Mouse (Mus musculus): Measurements from ENCODE around the gene Sectm1b.
"Not testable (repeated sequence)": the region's sequence is repeated elsewhere in the genome, so short reads cannot be mapped to it uniquely, and the experiment has no call there.

The Sectm1b gene

DNA sequence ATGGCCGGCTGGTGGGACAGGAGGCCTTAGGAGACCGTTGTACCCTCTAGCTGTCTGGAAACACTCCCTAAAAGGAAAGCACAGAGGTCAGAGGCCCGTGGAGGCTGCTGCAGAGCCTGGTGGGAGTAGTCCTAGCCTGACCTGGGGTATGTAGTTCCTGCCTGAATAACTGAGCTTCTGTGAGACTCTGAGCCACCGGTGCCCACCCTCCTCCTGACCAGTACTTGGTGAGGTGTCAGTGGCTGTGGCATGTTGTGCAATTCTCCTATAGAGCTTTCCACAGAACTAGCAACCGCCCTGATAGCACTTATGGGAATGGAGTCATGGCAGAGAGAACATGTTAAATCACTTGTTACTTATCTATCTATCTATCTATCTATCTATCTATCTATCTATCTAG lies 12.3 kb upstream of the Sectm1b start:
- no peak for DNase-seq (ENCODE audit: extremely low read depth, insufficient read length, low spot score)

DNA sequence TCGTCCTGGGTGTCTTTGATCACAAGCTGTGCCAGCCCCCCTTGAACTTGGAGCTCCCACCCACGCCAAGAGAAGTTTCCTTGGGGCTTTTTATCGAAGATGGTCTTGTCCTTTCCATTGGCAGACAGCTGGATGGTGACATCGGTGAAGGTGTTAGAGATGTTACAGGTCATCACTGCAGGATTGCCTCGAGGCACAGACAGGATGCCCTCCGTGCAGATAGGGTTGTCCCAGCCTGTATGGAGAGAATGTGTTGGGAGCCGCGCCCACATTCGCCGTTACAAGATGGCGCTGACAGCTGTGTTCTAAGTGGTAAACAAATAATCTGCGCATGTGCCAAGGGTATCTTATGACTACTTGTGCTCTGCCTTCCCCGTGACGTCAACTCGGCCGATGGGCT lies 6.3 kb upstream of the Sectm1b start:
- not testable (repeated sequence) for DNase-seq (ENCODE audit: extremely low read depth, insufficient read length, low spot score)

DNA sequence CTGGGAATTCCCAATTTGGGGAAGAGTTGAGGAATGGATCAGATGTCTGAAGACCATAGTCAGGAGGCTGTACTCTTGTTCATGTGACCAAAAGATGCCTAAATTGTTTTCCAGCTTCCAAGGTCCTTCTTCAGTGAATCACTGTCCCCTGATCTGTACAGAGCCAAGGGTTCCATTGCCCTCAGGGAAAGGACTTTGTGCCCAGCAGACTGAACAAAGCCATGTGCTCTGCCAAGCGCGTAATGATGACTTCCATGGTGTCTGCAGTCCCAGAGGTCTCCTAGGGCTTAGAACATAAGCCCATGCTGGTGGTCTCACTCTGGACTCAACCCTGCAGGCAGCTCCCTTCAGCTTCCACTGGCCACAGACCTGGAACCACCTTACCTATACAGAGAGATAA lies 4.5 kb upstream of the Sectm1b start:
- no peak for DNase-seq (ENCODE audit: extremely low read depth, insufficient read length, low spot score)

DNA sequence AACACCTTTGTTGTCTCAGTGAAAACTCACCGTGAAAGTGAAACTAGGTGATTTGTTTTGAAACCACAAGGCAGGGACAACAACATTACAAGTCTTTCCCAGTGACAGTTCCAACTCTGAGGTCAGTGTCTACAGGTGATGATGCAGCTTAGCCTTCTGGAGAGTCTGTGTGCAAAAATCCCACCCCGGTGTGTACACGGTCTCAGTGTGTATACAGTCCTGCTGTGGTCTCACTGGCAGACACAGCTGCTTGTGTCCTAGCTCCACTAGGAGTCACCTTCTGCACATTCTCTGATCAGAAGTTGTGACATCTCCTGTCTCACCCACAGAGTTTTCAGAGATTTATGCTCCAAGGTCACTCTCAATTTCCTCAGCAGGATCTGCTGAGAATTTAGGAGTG lies 828 bp upstream of the Sectm1b start:
- no peak for DNase-seq (ENCODE audit: extremely low read depth, insufficient read length, low spot score)

DNA sequence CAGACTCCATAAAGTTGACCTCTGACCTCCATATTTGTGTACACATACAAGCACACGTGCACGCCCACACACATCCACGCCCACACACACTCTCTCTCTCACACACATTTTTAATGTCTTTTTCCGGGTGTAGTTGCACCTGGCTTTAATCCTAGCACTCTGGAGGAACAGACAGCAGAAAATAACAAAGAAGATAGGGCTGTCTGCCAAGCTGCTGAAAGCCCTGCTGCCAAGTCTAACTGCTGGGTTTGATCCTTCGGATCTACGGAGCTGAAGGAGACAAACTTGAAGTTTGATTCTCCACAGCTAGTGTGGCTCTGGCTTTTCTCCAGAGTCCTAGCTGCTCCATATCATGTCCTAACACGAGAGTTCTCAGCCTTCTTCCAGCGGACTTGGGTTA lies 1.8 kb downstream of the Sectm1b start:
- DNase-seq (ENCODE audit: extremely low read depth, insufficient read length, low spot score) = no peak

DNA sequence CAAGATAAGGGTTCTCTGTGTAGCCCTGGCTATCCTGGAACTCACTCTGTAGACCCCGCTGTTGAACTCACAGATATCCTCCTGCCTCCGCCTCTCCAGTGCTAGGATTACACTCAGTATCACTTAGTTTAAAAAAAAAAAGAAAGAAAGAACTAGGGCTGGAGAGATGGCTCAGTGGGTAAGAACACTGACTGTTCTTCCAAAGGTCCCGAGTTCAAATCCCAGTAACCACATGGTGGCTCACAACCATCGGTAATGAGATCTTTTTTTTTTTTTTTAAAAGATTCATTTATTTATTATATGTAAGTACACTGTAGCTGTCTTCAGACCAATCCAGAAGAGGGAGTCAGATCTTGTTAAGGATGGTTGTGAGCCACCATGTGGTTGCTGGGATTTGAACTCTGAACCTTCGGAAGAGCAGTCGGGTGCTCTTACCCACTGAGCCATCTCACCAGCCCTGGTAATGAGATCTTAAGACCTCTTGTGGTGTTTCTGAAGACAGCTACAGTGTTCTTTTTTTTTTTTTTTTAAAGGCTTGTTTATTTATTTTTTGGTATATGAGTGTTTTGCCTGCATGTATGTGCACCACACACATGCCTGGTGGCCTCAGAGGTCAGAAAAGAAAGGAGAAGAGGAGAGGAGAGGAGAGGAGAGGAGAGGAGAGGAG lies 2.8 kb downstream of the Sectm1b start:
- DNase-seq (ENCODE audit: extremely low read depth, insufficient read length, low spot score) = not testable (repeated sequence)

DNA sequence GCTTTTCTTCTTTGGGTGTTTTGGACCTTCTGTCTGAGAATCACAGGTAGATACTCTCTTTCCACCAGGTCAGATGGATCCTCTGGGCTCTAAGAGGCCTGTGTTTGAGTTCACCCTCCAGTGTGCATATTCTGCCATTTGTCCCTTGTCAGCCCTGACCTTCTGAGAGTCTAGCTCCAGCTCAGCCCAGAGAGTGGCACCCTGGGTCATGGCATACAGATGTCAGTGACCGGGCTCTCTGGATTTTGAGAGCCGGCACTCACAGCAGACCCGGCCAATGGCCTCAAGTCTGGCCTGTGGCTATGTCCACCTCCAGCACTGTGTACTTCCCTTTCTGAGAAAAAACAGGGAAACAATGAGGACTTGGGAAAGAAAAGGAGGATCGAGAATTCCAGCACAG lies 3.9 kb downstream of the Sectm1b start:
- no peak for DNase-seq (ENCODE audit: extremely low read depth, insufficient read length, low spot score)

DNA sequence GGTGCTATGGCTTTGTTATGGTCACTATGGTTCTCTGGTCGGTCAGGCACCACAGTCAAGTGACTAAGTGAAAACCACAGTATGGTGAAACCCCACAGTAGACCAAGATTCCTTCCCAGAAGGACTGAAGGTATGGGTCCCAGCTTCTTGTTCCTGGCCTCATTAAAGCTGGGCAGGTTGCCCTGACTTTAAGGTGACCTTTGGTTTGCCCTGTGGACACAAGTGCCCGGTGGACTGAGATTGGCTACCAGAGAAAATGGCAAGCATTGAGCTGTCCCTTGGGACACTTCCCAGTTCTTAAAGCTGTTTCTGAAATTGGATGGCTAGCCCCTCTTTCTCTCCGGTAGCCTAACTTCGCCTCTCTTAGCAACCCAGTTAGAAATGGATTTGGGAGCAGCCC lies 4.4 kb downstream of the Sectm1b start:
- no peak for DNase-seq (ENCODE audit: extremely low read depth, insufficient read length, low spot score)

DNA sequence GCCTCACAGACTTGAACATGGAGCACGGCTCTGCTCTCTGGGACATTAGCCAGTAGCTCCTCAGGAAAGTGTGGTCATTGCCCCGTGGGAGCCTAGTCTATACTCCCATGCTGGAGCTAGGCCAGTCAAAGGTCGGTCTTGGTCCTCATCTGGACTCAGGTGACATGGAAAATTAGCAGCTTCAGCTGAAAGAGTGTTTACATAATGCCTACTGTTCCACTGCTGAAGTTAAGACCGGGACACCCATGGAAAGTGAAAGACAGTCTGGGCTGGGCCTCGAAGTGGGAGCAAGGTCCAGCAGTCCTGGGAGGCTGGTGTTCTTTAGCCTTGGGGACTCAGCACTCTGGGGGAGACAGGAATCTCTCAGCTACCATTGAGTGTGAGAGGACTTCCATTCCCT lies 5.2 kb downstream of the Sectm1b start:
- DNase-seq (ENCODE audit: extremely low read depth, insufficient read length, low spot score) = no peak

DNA sequence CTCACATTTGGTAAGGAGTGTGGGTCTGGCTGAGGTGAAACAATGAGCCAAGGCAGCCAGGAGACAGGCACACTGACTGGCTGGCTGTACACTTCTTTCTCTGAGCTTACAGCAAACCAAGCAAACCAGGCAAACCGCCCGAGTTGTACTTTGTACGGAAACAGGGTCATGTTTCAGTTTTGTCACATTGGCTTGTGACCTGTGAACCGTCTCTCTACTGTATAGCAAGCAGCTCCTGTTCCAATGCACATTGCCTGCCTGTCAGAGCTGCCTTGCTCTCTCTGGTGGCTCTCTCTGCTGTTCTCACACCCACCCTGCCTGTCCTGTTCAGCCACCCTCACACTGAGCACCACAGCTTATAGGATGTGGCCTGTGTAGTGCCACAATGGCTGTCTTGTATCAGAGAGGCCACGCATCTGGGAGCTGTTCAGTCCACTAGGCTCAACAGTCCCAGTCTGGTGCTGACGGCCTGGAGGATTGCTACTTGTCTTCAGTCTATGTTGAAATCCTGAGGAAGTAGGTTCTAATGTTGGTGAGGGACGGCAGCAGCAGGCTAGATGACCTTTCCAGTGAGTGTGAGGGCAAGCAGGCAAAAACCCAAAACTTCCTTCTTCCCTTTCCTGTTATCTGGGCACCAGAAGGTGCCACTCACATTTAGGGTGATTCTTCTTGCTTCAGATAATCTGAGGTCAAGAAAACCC lies 6.7 kb downstream of the Sectm1b start:
- DNase-seq (ENCODE audit: extremely low read depth, insufficient read length, low spot score) = no peak

DNA sequence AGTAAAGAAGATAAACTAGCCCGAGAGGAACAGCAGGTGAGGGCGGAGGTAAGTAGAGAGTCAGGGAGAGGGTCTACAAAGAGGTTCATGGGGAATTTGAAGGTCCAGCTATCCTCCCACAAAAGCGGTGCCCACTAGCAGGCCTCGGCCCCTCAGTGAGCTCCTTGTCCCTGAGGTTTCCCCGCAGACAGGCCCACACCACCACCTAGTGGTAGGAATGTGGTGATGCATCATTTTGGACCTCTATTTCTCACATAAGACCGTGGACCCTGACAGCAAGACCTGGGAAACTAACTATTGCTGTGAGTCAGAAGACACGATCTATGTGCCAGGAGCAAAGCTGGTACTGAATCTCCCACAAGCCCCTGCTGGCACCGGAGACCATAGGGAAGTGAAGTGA lies 9.8 kb downstream of the Sectm1b start:
- DNase-seq (ENCODE audit: extremely low read depth, insufficient read length, low spot score) = peak; percentile 62

DNA sequence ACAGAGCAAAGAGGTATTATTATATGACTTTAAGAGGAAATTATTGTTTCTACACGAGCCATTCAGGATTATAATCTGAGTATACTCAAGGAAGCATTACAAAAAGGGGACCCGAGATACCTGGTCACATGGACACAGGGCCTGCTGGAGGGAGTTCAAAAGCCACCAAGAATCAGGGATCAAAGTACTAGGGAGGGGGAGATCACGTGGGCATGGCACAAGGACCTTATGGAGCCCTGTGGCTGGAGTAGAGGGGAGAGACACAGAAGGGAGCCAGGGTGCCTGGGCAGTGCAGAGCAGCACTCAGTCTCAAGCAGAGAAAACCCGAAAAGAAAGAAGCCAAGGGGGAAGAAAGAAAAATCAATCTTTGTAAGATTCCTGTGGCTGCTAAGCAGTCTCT lies 11.0 kb downstream of the Sectm1b start:
- no peak for DNase-seq (ENCODE audit: extremely low read depth, insufficient read length, low spot score)

DNA sequence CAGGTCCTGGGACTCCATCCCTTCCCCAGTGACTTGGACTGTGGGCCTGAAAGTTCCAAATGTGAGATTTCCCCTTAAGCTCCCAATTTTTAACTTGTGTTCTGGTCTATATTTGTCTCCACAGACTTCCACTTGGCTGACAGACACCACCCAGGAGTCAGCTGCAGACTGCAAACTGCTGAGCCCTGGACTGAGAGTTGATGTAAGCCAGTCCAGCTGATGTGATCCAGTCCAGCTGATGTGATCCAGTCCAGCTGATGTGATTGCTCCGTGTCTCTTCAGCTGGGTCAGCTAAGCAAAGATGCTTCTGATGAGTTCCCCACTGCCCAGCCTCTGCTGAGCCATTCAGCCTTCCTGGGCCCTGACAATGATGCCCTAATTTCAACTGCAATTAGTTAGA lies 11.6 kb downstream of the Sectm1b start:
- DNase-seq (ENCODE audit: extremely low read depth, insufficient read length, low spot score) = no peak

DNA sequence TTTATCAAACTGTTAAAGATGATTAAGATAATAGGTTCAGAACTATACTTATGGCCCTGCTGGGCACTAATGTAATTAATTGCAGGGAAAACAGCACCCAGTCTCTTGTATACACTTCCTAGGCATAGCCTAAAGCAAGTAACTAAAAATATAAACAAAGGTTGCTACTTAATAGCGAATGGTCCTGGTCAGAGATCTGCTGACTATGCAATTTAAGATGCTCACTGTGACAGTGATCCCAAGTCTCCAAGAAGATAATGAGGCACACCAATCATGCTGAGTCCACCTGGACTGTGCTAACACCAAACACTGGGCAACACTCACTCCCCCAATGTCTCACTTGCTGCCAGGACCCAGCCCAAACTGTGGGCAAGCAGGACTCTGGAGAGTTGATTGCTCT lies 13.5 kb downstream of the Sectm1b start:
- no peak for DNase-seq (ENCODE audit: extremely low read depth, insufficient read length, low spot score)

DNA sequence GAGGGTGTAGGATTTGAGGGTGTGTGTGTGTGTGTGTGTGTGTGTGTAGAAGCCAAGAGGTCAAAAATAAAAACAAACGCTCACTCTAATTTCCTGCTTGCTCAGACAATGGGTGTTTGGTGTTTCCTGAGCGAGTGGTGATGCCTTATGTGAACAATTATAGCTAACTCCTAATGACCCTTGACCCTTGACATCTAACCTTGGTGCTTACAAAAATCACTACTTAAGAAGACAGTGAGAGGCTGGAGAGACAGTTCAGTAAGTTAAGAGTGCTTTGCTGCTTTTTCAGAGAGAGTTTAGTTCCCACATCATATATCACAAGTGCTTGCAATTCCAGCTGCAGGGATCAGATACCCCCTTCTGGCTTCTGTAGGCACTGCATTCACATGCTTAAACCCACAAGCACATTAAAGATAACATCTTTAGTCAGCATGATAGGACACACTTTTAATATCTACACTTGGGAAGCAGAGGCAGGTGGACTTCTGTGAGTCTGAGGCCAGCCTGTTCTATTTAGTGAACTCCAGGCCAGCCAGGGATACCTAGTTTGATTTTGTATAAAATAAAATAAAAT lies 15.5 kb downstream of the Sectm1b start:
- no peak for DNase-seq (ENCODE audit: extremely low read depth, insufficient read length, low spot score)

DNA sequence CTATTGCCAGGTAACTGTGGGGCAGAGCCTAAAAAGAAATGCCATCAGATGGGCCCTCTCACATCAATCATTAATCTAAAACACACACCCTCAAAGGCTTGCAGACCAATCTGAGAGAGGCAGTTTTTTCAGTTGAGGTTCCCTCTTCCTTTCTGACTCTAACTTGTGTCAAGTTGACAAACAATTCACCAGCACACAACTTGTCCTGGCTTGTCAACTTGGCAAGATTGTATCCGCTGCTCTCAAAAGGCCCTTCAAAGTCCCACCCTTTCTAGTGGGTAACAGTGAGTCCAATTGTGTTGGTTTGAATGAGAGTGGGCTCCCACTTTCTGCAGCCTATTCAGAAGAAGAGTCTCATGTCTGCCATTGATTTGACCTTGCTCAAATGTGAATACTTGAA lies 18.1 kb downstream of the Sectm1b start:
- DNase-seq (ENCODE audit: extremely low read depth, insufficient read length, low spot score) = no peak

DNA sequence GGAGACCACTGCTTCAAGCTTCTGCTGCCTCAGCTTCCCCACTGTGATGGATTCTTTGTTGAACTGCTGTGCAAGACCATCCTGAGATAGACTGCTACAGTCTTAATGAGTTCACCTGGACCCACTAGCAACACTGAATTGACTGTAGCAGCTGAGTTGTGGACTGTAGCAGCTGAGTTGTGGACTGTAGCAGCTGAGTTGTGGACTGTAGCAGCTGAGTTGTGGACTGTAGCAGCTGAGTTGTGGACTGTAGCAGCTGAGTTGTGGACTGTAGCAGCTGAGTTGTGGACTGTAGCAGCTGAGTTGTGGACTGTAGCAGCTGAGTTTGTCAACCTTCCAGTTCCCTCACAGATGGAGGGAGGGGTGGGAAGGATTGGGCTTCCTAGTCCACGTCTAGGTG lies 20.3 kb downstream of the Sectm1b start:
- not testable (repeated sequence) for DNase-seq (ENCODE audit: extremely low read depth, insufficient read length, low spot score)

DNA sequence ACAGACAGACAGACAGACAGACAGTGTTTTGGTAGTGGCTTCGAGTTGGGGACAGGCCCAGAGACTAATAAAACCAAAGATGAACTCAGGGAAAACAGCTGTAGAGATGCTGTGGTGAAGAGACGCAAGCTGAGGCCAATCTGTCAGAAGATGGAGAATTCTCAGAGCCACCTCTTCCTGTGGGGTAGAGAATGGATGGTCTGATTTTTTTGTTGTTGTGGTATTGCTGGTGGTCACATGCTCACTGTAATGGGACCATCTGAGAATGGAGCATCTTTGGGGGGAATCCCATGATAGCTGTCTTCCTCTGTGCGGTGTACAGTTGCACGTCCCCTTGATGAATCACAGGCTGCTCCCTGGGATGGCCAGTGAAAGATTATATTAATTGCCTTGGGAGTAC lies 20.9 kb downstream of the Sectm1b start:
- no peak for DNase-seq (ENCODE audit: extremely low read depth, insufficient read length, low spot score)

DNA sequence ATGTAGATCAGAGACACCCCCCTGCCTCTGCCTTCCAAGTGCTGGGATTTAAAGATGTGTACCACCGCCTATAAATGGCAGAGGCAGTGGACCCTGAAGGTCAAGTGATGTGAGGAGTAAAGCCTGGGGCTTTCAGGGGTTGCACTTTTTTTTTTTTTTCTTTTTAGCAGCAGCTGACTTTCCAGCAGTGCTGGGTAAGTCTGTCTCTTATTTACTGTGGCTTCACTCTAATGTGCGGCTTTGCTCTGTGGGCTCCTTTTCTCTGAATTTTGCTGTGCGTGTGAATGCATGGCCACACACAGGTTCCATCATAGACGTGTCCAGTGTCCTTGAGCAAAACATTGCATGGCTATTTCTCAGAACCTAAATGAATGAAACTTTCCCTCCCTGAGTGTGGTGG lies 21.7 kb downstream of the Sectm1b start:
- no peak for DNase-seq (ENCODE audit: extremely low read depth, insufficient read length, low spot score)

DNA sequence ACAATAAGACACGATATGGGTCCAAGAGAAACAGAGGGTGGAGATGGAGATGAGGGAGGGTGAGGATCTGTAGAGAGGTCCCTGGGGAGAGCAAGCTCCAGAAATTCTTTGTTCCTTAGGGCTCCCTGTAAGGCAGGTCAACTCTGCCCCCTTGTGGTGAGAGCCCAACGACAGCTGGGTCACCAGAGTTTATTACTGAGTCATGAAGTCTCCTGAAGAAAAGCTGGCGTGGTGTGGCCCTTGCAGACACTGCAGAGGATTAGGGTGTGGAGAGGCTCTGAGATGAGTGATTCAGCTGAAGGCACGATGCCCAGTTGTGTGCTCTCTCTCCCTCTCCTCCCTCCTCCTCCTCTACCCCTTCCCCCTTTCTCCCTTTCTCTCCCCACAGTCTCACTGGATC lies 22.2 kb downstream of the Sectm1b start:
- peak; percentile 76 for DNase-seq (ENCODE audit: extremely low read depth, insufficient read length, low spot score)

DNA sequence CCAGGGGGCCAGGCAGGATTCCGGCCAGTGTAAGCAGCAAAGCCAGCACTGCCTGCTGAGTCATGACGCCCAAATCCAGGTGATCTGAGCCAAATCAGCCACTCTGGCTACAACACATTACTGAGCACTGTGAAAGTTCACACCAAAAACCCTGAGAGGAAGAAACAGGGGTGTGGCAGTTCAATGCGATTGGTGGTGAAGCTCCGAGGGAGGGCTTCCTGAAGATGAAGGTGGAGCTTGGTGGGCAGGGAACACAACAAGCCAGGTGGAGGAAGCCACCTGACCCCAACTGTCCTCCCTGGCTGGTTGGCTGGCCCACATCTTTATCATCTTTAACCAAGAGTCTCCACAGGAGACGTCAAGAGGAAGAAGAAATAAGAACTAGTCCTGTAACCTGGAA lies 24.1 kb downstream of the Sectm1b start, which contains the start of gene Cd7:
Gene Cd7, minus strand, starts transcription at position 117 of the 400 bp plus-strand sequence.
- no peak for DNase-seq (ENCODE audit: extremely low read depth, insufficient read length, low spot score)

Data from 3134 (cell line).